Mouse (Mus musculus): ENCODE results near the gene Rgl2. TPM values are rescaled to one million over a fixed set of nuclear protein-coding genes. Genes with fewer than 3 reads are reported as not detected.
"Not testable (repeated sequence)": the region's sequence is repeated elsewhere in the genome, so short reads cannot be mapped to it uniquely, and the experiment has no call there.

Rgl2 gene
- total RNA-seq, 1 experiment = 65.8 TPM

DNA sequence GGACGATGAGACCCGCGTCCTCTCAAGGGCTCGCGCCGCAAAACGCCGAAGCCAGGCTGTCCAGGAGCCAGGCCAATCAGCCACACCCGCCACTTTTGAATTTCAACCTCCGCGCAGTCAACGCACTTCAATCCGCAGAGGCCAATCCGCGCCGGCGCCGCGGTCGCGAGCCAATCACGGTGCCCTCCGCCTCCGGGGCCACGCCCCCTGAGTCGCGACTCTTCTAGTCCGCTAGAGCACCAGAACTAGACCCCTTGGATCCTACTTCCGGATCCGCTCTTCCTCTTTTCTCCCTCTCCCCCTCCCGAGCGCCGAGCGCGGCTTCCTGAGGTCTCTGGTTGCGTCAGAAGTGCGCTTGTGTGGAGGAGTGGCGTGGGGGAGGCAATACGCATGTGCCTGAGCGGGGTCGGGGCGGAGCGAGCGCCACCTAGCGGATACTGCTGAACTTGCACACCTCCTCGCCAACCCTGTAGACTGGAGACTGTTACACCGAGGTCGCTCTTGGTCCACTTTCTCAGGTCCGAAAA, 38.7 kb upstream of the Rgl2 start, which contains the start of gene Kifc1:
Gene Kifc1 (minus strand): TSS at position 129 of the 527 bp plus-strand sequence.
- H3K9me3 ChIP-seq (ENCODE audit: control insufficient read depth, insufficient read depth, low read depth, low read length) = no peaks in the 10 kb centered on the region; the same call in 1 of the 2 replicates
- in situ Hi-C loops (cut with MboI; ENCODE audit: low sequenced_read_pairs in 2 of 2, unreplicated experiment in 2 of 2) = no loop called here
- H3K4me1 ChIP-seq (ENCODE audit: control insufficient read depth in 2 of 2, insufficient read depth in 2 of 2, low read length in 2 of 2, poor library complexity in 1 of 2) = peaks cover 4 to 10% of the 10 kb centered on the region in 2 experiments
- peak within 1 kb of the TSS; percentile 84 for H3K27ac ChIP-seq (ENCODE audit: insufficient read depth, low read depth, low read length, poor library complexity, severe bottlenecking)
- H3K9ac ChIP-seq (ENCODE audit: insufficient read depth, low read depth, low read length, poor library complexity, severe bottlenecking) = peak within 1 kb of the TSS; percentile 83
- H3K4me3 ChIP-seq (ENCODE audit: insufficient read depth in 1 of 2, low read depth in 1 of 2, low read length in 2 of 2, poor library complexity in 1 of 2, severe bottlenecking in 1 of 2) = peak within 1 kb of the TSS; percentile 79 to 85
- peak; percentile 99 for DNase-seq (ENCODE audit: low read depth, low spot score)
- peaks cover 16% of the 10 kb centered on the region for H3K36me3 ChIP-seq (ENCODE audit: control insufficient read depth, insufficient read depth, low read length, poor library complexity, severe bottlenecking)
- TF ChIP-seq ZNF384 (IDR thresholded peaks at IDR 0.05; ENCODE audit: low read depth, low read length) (no peak), CHD2 (IDR thresholded peaks at IDR 0.05; ENCODE audit: low read depth, low read length) (no peak), ZC3H11A (IDR thresholded peaks at IDR 0.05; ENCODE audit: borderline replicate concordance, low read depth, low read length) (no peak), HCFC1 (IDR thresholded peaks at IDR 0.05; ENCODE audit: borderline replicate concordance, insufficient read depth, low read length) (peak; percentile 82), MAFK (IDR thresholded peaks at IDR 0.05; ENCODE audit: insufficient read depth, low read depth, low read length) (peak; percentile 67; the same call in 1 of the 2 replicates)

DNA sequence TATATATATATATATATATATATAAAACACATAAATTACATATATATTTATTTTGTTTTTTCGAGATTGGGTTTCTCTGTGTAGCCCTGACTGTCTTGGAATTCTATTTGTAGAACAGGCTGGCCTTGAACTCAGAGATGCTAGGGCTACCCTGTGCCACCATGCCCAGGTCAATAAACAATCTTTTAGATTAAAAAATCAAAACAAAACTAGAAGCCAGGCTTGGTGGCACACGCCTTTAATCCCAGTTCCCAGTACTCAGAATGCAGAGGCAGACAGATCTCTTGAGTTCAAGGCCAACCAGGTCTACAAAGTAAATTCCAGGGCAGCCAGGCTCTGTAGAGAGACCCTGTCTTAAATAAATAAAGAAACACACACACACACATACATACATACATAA, 38.0 kb upstream of the Rgl2 start:
- Histone ChIP-seq H3K9ac (ENCODE audit: insufficient read depth, low read depth, low read length, poor library complexity, severe bottlenecking) (no peak overlapping the region), H3K36me3 (ENCODE audit: control insufficient read depth, insufficient read depth, low read length, poor library complexity, severe bottlenecking) (peaks cover 9% of the 10 kb centered on the region), H3K4me3 (ENCODE audit: insufficient read depth in 1 of 2, low read depth in 1 of 2, low read length in 2 of 2, poor library complexity in 1 of 2, severe bottlenecking in 1 of 2) (no peak overlapping the region), H3K9me3 (ENCODE audit: control insufficient read depth, insufficient read depth, low read depth, low read length) (no peaks in the 10 kb centered on the region; the same call in 1 of the 2 replicates), H3K4me1 (ENCODE audit: control insufficient read depth in 2 of 2, insufficient read depth in 2 of 2, low read length in 2 of 2, poor library complexity in 1 of 2) (peaks cover 4 to 10% of the 10 kb centered on the region in 2 experiments), H3K27ac (ENCODE audit: insufficient read depth, low read depth, low read length, poor library complexity, severe bottlenecking) (no peak overlapping the region)
- TF ChIP-seq ZNF384 (IDR thresholded peaks at IDR 0.05; ENCODE audit: low read depth, low read length) (no peak), MAFK (IDR thresholded peaks at IDR 0.05; ENCODE audit: insufficient read depth, low read depth, low read length) (no peak), HCFC1 (IDR thresholded peaks at IDR 0.05; ENCODE audit: borderline replicate concordance, insufficient read depth, low read length) (no peak), ZC3H11A (IDR thresholded peaks at IDR 0.05; ENCODE audit: borderline replicate concordance, low read depth, low read length) (no peak), CHD2 (IDR thresholded peaks at IDR 0.05; ENCODE audit: low read depth, low read length) (no peak)
- DNase-seq (ENCODE audit: low read depth, low spot score) = no peak
- in situ Hi-C loops (cut with MboI; ENCODE audit: low sequenced_read_pairs in 2 of 2, unreplicated experiment in 2 of 2) = no loop called here

DNA sequence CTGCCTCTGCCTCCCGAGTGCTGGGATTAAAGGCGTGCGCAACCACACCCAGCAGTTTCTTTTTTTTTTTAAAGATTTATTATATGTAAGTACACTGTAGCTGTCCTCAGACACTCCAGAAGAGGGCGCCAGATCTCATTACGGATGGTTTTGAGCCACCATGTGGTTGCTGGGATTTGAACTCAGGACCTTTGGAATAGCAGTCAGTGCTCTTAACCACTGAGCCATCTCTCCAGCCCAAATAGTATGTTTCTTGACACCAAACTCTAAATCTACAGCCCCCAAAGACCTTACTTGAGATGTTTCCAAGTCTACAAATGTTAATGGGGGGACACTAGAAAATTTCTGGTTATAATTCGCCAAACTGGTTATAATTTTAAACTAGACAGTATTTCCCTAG, 37.5 kb upstream of the Rgl2 start:
- in situ Hi-C loops (cut with MboI; ENCODE audit: low sequenced_read_pairs in 2 of 2, unreplicated experiment in 2 of 2); H3K9ac ChIP-seq (ENCODE audit: insufficient read depth, low read depth, low read length, poor library complexity, severe bottlenecking); H3K36me3 ChIP-seq (ENCODE audit: control insufficient read depth, insufficient read depth, low read length, poor library complexity, severe bottlenecking); DNase-seq (ENCODE audit: low read depth, low spot score); H3K4me3 ChIP-seq (ENCODE audit: insufficient read depth in 1 of 2, low read depth in 1 of 2, low read length in 2 of 2, poor library complexity in 1 of 2, severe bottlenecking in 1 of 2); H3K4me1 ChIP-seq (ENCODE audit: control insufficient read depth in 2 of 2, insufficient read depth in 2 of 2, low read length in 2 of 2, poor library complexity in 1 of 2); H3K9me3 ChIP-seq (ENCODE audit: control insufficient read depth, insufficient read depth, low read depth, low read length): not testable (repeated sequence)
- TF ChIP-seq ZNF384 (IDR thresholded peaks at IDR 0.05; ENCODE audit: low read depth, low read length) = 0 out of 2 replicates have a peak, but pooled peaks have one; percentile 34
- H3K27ac ChIP-seq (ENCODE audit: insufficient read depth, low read depth, low read length, poor library complexity, severe bottlenecking) = peak overlapping the region; percentile 52; the same call in 1 of the 2 replicates

DNA sequence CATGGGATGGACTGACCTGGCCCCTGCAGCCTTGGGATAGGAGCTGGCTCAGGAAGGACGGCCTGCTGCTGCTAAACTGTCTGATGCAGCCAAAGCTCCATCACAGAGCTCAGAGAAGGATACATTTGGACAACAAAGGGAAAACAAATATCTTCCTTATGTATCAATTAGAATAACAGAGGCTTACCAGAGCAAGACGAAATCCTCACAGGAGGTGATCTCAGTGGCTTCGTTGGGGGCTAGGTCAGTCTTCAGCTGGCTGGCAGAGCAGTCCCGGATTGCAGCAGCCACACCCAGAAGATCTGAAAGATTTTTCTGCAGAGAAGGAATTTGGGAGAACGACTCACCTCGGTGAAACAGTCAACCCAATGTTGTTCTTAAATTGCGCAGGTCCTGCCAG, 36.9 kb upstream of the Rgl2 start:
- H3K27ac ChIP-seq (ENCODE audit: insufficient read depth, low read depth, low read length, poor library complexity, severe bottlenecking) = peak overlapping the region; percentile 83
- H3K4me3 ChIP-seq (ENCODE audit: insufficient read depth in 1 of 2, low read depth in 1 of 2, low read length in 2 of 2, poor library complexity in 1 of 2, severe bottlenecking in 1 of 2) = no peak overlapping the region
- H3K36me3 ChIP-seq (ENCODE audit: control insufficient read depth, insufficient read depth, low read length, poor library complexity, severe bottlenecking) = peaks cover 3% of the 10 kb centered on the region; the same call in 1 of the 2 replicates
- TF ChIP-seq CHD2 (IDR thresholded peaks at IDR 0.05; ENCODE audit: low read depth, low read length) (no peak), ZC3H11A (IDR thresholded peaks at IDR 0.05; ENCODE audit: borderline replicate concordance, low read depth, low read length) (no peak), MAFK (IDR thresholded peaks at IDR 0.05; ENCODE audit: insufficient read depth, low read depth, low read length) (no peak), HCFC1 (IDR thresholded peaks at IDR 0.05; ENCODE audit: borderline replicate concordance, insufficient read depth, low read length) (no peak), ZNF384 (IDR thresholded peaks at IDR 0.05; ENCODE audit: low read depth, low read length) (no peak)
- in situ Hi-C loops (cut with MboI; ENCODE audit: low sequenced_read_pairs in 2 of 2, unreplicated experiment in 2 of 2) = no loop called here
- H3K9me3 ChIP-seq (ENCODE audit: control insufficient read depth, insufficient read depth, low read depth, low read length) = no peaks in the 10 kb centered on the region; the same call in 1 of the 2 replicates
- peaks cover 4 to 10% of the 10 kb centered on the region in 2 experiments for H3K4me1 ChIP-seq (ENCODE audit: control insufficient read depth in 2 of 2, insufficient read depth in 2 of 2, low read length in 2 of 2, poor library complexity in 1 of 2)
- DNase-seq (ENCODE audit: low read depth, low spot score) = no peak
- H3K9ac ChIP-seq (ENCODE audit: insufficient read depth, low read depth, low read length, poor library complexity, severe bottlenecking) = no peak overlapping the region

DNA sequence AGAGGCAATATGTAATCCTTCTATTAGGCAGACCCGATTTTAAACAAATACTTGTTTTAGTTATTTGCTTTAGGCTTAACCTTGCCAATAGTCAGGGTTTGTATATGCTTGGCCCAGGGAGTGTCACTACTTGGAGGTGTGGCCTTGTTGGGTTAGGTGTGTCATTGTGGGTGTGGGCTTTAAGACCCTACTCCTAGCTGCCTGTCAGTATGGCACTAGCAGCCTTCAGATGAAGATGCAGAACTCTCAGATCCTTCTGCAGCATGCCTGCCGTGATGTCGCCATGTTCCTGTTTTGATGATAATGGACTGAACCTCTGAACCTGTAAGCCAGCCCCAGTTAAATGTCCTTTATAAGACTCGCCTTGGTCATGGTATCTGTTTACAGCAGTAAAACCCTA, 36.3 kb upstream of the Rgl2 start:
- in situ Hi-C loops (cut with MboI; ENCODE audit: low sequenced_read_pairs in 2 of 2, unreplicated experiment in 2 of 2); H3K36me3 ChIP-seq (ENCODE audit: control insufficient read depth, insufficient read depth, low read length, poor library complexity, severe bottlenecking); H3K4me3 ChIP-seq (ENCODE audit: insufficient read depth in 1 of 2, low read depth in 1 of 2, low read length in 2 of 2, poor library complexity in 1 of 2, severe bottlenecking in 1 of 2); H3K9me3 ChIP-seq (ENCODE audit: control insufficient read depth, insufficient read depth, low read depth, low read length); DNase-seq (ENCODE audit: low read depth, low spot score); H3K9ac ChIP-seq (ENCODE audit: insufficient read depth, low read depth, low read length, poor library complexity, severe bottlenecking); H3K4me1 ChIP-seq (ENCODE audit: control insufficient read depth in 2 of 2, insufficient read depth in 2 of 2, low read length in 2 of 2, poor library complexity in 1 of 2): not testable (repeated sequence)
- peak overlapping the region; percentile 83; the same call in 1 of the 2 replicates for H3K27ac ChIP-seq (ENCODE audit: insufficient read depth, low read depth, low read length, poor library complexity, severe bottlenecking)
